Mouse (Mus musculus): Measurements from ENCODE around the gene Nob1. TPM values are rescaled to one million over a fixed set of nuclear protein-coding genes. Genes with fewer than 3 reads are reported as not detected.
A peak's percentile ranks its signal among the peaks of the same experiment; 100 is the strongest.

Nob1 gene
- total RNA-seq, 2 experiments from 2014 or later = 17.6 to 22.5 TPM

DNA sequence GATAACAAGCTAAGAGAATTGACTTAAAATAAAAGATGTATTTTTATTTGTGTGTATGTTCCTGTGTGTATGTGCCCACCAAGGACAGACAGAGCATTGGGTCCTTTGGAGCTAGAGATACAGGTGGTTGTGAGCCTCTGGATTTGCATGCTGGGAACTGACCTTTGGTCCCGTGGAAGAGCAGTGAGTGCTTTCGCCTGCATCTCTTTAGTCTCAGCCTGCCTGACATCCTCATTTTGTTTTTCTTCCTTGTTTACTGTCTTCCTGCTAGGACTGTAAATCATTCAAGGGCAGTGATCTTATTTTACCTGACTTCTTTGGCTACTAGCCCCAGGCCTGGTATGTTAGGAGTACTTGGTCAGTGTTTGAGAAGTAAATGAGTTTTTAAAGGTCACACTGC, 12.9 kb upstream of the Nob1 start:
- intact Hi-C loops (cut with DNase I) = no loop called here

DNA sequence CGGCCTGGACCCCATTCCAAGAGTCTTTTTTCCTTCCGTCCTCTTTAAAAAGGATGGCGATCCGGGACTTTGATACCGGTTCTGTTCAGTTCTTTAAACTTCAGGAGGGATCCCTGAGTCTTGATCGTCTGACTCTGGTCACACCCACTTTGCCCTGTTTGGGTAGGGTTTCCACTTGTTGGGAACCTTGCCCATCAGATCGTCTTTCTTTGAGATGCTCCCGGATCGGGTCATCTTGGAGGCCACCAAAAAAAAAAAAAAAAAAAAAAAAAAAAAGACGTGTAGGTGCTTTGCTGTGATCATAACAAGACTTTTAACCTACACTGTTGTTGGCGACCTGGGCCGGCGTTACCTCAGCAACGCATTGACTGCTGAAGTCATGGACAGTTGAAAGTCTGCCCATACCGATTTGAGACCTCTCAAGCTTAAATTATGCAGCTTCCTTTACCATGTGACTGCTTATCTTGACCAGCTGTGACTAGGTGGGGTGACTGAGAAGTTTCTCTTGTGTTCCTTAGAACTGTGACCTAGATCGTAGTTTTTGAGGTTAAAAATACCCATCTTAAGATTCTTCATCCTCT, 12.1 kb upstream of the Nob1 start:
- intact Hi-C loops (cut with DNase I) = no loop called here
- DNase-seq = no peak

More for the DNA sequence above, 12.9 kb upstream of the Nob1 start:
- DNase-seq = no peak

DNA sequence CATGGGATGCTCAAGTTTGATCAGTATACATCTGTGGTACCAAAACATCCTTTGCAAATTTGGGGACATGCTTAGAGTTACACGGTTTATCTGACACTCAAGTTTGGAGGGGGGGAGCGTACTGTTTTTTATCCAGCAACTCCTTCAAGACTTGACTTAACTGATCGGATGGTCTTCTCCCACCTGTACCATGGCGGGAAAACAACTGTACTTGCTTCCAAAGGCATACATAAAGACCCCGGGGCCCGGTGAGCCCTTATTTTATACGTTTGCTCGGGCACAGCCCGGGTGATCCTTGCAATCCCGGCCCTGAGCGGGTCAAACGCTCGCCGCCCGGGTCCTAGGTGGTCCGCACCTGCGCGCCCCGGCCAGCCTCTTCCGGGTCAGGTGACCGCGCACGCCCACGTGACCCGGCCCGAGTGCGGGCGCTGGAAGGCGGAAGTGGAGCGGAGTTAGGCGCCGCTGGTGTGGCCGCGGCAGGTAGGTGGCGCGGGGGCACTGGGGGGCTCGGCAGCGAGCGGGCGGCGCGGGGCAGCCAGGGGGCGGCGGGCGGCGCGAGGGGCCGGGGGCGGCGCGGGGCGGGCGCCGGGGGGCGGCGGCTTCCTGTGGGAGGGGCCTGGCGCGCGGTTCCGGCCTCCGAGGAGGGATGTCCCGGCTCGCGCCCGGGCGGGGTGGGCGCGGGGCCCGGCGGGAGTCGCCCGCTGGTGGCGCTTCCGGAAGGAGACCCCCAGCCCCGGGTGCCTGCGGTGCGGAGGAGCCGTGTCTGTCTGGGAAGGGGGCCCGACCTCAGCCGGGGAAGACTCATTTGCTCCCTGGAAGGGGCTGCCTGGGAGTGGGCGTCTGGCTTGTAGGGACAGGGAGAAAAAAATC, 11.3 kb upstream of the Nob1 start, which contains the start of gene Wwp2:
Gene Wwp2, plus strand, starts transcription at position 404 of the 870 bp plus-strand sequence.
- DNase-seq = peak; percentile 54 to 65
- intact Hi-C loops (cut with DNase I) = no loop called here

DNA sequence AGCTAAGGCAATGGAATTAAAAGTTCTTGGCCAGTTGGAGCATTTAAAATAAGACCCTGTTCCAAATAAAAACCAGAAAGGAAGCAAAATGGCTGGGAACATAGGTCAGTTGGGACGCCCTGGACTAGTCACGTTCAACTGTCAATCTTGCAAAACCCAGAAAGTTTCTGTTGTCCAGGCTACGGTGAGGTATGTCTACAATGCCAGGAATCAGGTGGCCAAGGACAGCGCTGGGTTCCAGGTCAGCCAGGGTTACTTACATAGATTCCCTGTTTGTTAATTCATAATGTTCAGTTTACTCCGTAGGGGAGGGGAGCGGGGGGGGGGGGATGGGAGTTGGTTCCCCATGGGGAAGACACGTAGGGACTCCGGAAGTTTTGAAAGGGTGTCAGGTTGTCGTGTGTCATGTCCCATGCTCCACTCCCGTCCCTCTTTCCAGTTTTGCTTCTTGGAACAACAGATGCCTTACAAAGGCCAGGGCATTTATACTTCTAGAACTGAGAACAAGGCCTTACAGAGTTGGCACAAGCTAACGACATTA, 10.6 kb upstream of the Nob1 start:
- no peak for DNase-seq
- intact Hi-C loops (cut with DNase I) = no loop called here

DNA sequence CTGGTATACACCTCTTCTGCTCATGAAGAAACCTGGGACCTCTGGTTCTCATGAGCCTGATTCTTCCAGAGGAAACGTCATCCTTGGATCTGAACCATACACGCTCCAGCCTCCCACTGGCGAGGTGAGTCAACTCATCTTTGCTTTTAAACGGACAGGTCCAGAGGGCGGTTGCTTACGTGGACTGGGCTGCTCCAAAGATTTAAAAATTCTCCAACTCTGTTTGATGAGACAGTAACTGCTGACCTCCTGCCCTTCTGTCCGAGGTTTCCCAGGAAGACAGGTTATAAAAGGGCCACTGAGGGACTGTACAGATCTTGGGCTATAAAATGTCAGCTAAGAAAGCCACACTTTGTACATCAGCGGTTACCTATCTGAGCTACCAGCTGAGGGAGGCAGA, 6.0 kb upstream of the Nob1 start:
- no peak for DNase-seq
- intact Hi-C loops (cut with DNase I) = no loop called here

DNA sequence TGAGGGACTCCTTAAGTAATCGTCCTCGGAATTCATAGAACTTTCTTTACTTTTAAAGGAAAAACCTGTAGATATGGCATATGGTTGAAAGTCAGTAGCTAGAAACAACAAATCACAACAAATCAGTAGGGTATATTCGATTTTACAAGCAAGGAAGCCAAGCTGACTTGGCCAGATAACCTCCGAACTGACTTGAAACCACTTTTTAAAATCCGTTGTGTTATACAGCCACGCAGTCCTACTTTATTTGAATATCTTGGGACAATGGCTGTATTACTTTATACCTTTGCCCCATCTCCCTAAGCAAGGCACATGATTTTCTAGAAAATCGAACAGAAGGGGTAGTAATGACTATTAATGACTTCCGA, 363 bp upstream of the Nob1 start:
- no peak for DNase-seq
- intact Hi-C loops (cut with DNase I) = loop anchor here (2.0 to 10.0 kb wide), 2 partner anchors 38 to 320 kb away; no protein-coding TSS in a partner anchor

DNA sequence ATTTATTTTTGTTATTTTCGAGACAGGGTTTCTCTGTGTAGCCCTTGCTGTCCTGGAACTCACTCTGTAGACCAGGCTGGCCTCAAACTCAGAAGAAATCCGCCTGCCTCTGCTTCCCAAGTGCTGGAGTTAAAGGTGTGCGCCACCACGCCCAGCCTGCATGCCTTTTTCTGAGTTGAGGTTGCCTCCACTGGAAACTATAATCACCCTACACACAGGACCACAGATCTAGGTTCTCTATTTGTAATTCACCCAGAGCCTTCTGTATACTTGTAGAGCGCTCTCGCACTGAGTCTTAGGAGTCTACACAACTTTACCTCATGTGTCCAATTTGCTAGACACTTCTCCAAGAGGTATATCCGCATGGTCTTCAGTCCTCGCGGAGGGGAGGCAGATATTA, 675 bp downstream of the Nob1 start:
- intact Hi-C loops (cut with DNase I) = loop anchor here (2.0 to 10.0 kb wide), 2 partner anchors 37 to 319 kb away; no protein-coding TSS in a partner anchor

DNA sequence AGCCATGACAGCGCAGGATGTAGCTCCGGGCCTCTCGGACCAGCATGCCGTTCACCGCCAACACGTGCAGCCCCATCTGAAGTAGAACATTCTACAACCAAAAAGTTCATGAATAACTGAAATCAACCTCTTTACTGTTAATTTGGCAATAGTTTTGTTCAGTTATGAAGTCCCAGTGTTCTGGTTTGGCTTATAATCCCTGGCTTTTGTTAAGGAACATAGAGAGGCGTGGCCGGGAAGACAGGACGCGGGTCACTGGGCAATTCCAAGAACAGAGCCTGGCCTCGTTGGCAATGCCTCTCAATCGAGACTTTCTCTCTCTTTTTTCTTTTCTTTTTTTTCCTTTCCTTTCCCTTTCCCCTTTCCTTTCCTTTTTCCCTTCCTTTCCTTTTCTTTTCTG, 7.8 kb downstream of the Nob1 start:
- intact Hi-C loops (cut with DNase I) = no loop called here
- DNase-seq = no peak

More for the DNA sequence above, 675 bp downstream of the Nob1 start:
- DNase-seq = no peak

DNA sequence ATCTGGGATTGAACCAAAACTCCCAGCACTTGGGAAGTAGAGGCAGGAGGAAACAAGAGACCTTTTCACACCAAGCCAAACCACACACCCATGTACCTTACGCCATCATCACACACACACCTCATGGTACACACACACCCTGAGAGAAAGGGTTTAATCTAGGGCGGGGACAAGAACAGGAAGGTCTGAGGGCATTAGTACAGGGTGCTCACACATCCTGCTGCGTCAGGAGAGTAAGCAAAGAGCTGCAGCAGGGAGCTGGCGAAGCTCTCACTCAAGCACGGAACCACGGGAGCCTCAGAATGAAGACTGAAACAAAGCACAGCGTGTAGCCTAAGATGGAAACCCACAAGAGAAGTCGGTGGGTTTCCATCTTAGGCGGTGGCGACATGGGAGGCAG, 11.0 kb downstream of the Nob1 start:
- DNase-seq = no peak
- intact Hi-C loops (cut with DNase I) = no loop called here

DNA sequence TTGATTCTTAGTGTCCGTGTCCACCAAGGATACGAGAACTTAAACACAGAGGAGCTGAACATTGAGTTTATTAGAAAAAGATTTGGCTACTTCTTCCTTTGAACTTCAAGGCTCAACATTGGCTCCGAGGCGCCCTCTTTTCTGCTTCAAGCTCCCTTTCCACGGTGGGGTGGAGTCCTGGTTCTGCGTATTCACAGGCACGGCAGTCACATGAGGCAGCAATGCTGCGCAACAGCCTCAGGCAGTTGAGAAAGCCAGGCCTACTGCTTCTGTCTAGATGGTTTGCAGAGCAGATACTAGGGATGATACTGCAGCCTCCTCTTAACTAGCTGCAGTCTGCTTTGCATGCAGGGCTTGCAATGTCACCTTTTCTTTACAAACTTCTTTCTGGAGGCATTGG, 12.3 kb downstream of the Nob1 start:
- intact Hi-C loops (cut with DNase I) = no loop called here
- DNase-seq = no peak

DNA sequence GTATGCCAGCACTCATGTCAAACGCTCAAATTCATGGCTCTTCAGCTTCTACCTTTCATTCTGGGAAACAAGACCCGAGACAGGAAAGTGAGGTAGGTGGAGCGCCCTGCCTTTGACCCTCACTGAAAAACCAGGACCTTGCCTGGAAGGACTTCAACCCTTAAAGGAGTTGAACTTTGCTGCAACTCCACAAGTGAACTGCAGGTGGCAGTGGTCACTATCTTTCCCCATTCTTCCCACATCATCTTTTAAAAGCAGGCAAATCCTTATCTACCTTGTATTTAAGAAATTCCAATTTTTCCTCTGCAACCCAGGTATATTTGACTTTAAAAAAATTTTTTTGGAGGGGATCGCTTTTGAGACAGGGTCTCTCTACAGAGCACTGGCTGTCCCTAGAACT, 13.5 kb downstream of the Nob1 start:
- intact Hi-C loops (cut with DNase I) = no loop called here

DNA sequence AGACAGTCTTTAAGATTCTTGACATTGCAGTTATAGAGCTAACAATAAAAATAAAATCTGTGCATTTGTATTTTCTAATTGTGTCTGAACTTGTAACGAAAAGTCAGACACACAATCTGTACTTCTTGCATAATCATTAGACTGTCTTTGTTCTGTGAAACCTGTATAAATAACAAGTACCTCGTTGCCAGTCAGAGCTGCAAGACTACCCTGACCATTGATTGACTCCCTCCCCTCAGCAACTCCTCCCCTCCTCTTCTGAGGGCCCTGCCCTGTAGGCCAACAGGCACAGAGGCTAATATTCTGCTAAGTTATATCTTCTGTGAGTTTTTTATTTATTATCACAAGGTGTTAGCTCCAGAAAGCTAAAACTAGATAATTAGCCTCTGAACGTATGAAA, 18.9 kb downstream of the Nob1 start:
- DNase-seq = no peak
- intact Hi-C loops (cut with DNase I) = no loop called here

More for the DNA sequence above, 13.5 kb downstream of the Nob1 start:
- no peak for DNase-seq

DNA sequence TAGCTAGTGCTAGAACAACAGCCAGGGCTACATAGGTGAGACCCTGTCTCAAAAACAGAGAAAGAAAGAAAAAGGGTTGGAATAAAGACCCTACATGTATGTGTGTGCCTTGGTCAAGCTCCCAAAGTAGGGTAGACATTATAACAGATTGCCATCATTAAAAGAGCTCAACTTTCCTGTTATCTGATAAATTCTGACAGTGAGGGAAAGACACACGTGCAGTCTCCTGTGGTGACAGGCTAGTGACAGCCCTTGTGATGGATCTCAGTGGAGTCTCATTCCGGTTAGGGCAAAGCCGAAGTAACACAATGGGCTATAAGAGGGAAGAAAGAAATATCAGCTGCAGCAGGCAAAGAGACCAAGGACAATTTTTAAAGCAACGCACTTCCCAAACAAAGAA, 20.8 kb downstream of the Nob1 start:
- no peak for DNase-seq
- intact Hi-C loops (cut with DNase I) = no loop called here

DNA sequence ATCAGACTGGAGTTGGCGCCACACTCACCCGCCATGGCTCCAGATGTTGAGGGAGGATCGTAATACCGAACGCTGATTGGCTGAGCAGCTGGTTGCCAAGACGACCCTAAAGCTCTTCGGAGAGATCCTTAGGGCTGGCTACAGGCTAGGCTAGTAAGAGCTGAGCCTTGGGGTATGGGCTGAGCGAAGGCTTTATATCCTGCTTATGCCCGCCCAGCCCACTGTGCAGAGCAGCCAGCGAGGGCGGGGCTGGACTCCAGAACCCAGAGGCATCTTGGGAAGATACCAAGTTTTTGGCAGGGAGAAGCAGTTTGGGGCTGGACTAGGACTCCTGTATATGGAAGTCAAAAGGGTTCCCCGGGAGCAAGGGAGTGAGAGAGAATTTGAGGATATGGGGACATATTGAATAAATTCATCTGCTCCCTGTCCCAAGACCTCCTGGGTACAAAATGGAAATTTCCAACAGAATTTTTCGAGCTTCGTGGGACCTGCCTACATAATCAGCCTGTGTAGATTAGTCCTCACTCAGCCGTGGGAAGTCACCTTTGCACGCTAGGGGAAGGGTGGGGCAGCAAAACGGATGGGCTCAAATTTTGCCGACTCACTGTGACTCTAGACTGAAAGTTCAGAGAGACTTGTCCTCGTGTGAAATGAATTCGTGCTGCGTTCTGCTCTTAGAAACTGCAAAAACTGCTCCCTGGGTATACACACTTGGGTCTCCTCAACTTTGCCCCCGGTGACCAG, 21.6 kb downstream of the Nob1 start, which contains the start of gene Nqo1:
Gene Nqo1, minus strand, starts transcription at position 169 of the 744 bp plus-strand sequence.
- peak; percentile 66 to 69 for DNase-seq
- intact Hi-C loops (cut with DNase I) = no loop called here

DNA sequence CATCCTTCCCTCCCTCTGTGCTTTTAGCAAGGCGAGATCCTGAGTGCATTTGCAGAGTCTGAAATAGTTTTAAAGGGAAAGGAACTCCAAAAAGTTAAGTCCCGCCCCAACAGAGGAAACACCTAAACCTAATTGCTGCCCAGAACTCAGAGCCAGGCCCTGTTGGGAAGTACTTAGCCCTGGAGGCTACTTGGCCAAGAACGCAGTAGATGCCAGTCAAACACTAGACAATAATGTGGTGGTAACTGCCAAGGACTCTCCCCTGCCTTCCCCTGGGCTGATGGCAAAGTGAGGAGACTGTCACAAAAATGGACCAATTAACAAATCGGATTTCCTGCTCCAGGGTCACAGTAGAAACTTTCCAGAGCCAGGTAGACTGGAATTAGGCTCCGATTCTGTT, 23.0 kb downstream of the Nob1 start:
- no peak for DNase-seq
- intact Hi-C loops (cut with DNase I) = no loop called here

DNA sequence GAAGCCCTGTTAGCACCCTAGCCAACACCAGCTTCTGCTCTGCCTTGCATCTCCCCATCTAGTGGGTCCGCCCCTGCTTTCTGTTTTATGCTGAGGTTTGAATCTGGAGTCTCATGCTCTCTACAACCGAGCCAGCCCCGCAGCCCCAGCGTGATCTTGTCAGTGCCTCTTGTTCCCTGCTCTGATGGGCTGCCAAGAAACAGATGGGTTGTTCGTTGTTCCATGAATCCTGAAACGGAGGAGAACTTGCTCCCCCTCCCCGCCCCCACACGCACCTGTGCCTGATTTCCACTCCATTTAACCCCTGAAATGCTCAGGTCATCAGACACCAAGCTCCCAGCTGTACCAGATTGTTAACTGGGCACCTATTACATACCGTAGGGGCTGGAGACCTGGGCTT, 25.4 kb downstream of the Nob1 start:
- no peak for DNase-seq
- intact Hi-C loops (cut with DNase I) = no loop called here

DNA sequence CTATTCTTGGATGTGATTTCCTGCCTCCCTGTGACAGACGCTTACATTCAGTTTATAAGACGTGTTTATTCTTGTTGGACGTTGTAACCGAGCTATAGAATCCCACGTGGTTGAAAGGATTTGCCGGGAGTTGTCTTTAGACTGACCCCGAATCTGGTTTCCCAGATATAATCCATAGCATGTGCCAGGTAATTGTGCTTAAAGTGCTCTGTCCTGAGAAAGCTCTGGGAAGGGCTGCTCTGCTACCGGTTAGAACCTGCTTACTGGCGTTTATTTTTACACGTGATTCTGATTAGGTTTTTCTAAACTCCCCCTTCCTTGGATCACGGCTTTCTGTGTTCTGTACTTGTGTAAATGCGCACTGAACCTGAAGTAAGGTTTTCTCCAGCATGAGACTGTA, 27.2 kb downstream of the Nob1 start:
- intact Hi-C loops (cut with DNase I) = no loop called here
- DNase-seq = no peak

DNA sequence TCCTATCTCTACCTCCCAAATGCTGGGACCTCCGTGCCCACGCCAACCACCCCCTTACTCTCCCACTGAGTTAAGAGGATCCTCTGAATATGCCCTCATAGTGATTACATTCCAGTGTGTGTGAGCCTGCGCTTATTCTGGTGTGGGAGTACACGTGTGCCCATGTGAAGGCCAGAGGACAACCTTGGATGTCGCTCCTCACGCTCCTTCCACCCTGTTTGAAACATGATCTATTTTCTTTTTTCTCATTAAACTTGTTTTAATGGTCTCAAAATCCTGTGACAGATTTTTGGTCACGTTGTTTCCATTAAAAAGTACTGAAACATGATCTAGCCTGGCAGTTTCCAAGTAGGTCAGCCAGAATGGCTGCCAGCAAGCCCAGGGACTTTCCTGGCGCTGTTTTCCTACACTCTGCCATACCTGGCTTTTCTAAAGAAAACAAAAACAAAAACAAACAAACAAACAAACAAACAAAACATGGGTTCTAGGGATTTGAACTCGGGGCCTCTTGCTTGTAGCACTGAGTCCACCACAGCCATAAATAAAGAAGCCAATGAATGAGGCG, 28.7 kb downstream of the Nob1 start:
- DNase-seq = no peak
- intact Hi-C loops (cut with DNase I) = no loop called here

DNA sequence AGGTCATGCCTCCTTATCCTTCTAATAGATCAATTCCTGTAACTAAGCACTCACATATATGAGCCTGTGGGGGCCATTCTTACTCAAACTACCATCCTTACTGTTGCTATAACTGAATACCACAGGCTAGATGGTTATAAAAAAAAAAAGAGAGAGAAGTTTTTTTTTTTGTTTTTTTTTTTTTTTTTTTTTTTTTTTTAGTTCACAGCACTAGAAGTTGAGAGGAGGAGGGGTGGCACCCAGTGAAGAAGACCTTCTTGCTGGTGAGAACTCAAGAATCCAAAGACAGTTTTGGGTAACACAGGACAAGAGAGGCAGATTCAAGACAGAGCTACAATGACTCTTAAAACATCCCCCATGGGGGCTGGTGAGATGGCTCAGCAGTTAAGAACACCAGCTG, 29.5 kb downstream of the Nob1 start:
- no peak for DNase-seq
- intact Hi-C loops (cut with DNase I) = no loop called here

DNA sequence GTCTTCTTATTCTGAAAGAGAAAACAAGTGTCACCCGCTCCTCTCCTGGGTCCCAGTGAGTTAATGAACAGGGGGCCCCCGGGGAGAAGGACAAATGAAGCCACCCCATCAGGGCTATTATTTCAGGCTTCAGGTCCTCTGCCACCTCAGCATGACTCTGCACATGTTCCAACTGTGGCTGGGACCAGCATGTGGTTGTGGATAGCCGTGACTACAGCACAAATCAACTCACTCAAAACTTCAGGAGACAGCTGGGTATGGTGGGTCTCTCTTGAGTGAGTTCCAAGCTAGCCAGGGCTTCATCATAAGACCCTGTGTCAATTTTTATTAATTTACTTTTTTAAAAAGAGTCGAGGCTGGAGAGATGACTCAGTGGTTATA, 33.7 kb downstream of the Nob1 start:
- intact Hi-C loops (cut with DNase I) = no loop called here
- DNase-seq = no peak

Measured in gastrocnemius, postnatal 36 days (tissue).